Mouse (Mus musculus) heart, adult 2 months (tissue): Measurements from ENCODE around the gene Clip2.

Source experiments
- CTCF ChIP-seq: fragments of 200-600 bp; IDR thresholded peaks from 2 replicates; pipeline ENCODE4 v1.8.1; 2022; ENCODE audit warnings: antibody characterized with exemption, mild to moderate bottlenecking, moderate library complexity
- EP300 ChIP-seq: fragments of 200-500 bp; IDR thresholded peaks from 2 replicates; pipeline ENCODE4 v1.6.1; 2011; ENCODE audit warnings: low read depth, low read length, control low read depth; ENCODE audit not compliant: insufficient read depth
- POLR2A ChIP-seq: fragments of 200-500 bp; IDR thresholded peaks from 2 replicates; pipeline ENCODE4 v1.6.1; 2011; ENCODE audit warnings: mild to moderate bottlenecking, low read depth, low read length, control low read depth; ENCODE audit not compliant: insufficient read depth

GRCm38 (mm10) chr5:134582221-134582907, 30.1 kb upstream of the Clip2 start:
- peak; percentile 70 for TF ChIP-seq POLR2A
- TF ChIP-seq CTCF = peak; percentile 87
- TF ChIP-seq EP300 = peak; percentile 79
